ENCODE assay signal across 7 mouse cellular contexts in genomic region chr2:71453161-71453916, GRCm38 (mm10). TPM values are rescaled to one million over a fixed set of nuclear protein-coding genes. Genes with fewer than 3 reads are reported as not detected.
DNase-seq lines count a peak whose midpoint lies in the region; ATAC-seq lines count a peak whose summit lies in the region.

TSS of gene Metap1d (plus strand) at chr2:71453276.

- peak; percentile 99 for ATAC-seq in intestine, embryonic 15.5 days

- intact Hi-C loops in gastrocnemius, postnatal 36 days (cut with DNase I): no loop called here
- intact Hi-C loops in left cerebral cortex, postnatal 25 days (cut with DNase I): loop anchor here (5.0 kb wide), 1 partner anchor 81 kb away; no protein-coding TSS in a partner anchor

- H3K4me3 ChIP-seq in intestine, embryonic 15.5 days (replicated peaks): peak within 1 kb of the TSS; percentile 57
- peak within 1 kb of the TSS; percentile 77 for H3K4me3 ChIP-seq in midbrain, embryonic 10.5 days

- H3K4me2 ChIP-seq in intestine, embryonic 15.5 days (replicated peaks): peak within 1 kb of the TSS; percentile 84

- H3K36me3 ChIP-seq in intestine, embryonic 15.5 days: no peaks in the 10 kb centered on the region
- no peaks in the 10 kb centered on the region for H3K36me3 ChIP-seq in midbrain, embryonic 10.5 days

- no peak within 1 kb of the TSS for H3K27ac ChIP-seq in intestine, embryonic 15.5 days
- H3K27ac ChIP-seq in midbrain, embryonic 10.5 days (replicated peaks): peak within 1 kb of the TSS; percentile 85

- peak within 1 kb of the TSS; percentile 50 for H3K9ac ChIP-seq in intestine, embryonic 15.5 days

- no peaks in the 10 kb centered on the region for H3K27me3 ChIP-seq in intestine, embryonic 15.5 days (replicated peaks)
- H3K27me3 ChIP-seq in midbrain, embryonic 10.5 days (ENCODE audit: low read depth, poor library complexity, severe bottlenecking): peaks cover 17% of the 10 kb centered on the region

- under 1% methylated on average over 61 of the region's 61 CpGs for WGBS in intestine, embryonic 15.5 days
- under 1% methylated on average over 61 of the region's 61 CpGs for WGBS in midbrain, embryonic 10.5 days

- DNase-seq in adrenal gland, adult 2 months: peak; percentile 96
- DNase-seq in embryo, embryonic 11.5 days (ENCODE audit: low read depth, low spot score): peak; percentile 90
- peak; percentile 89 to 90 for DNase-seq in gastrocnemius, postnatal 36 days
- DNase-seq in left cerebral cortex, postnatal 25 days (ENCODE audit: low spot score in 2 of 2): peak; percentile 97 to 98
- DNase-seq in midbrain, embryonic 10.5 days (ENCODE audit: low spot score): peak; percentile 98
- DNase-seq in right cerebral cortex, postnatal 4 days: peak; percentile 93

- no peaks in the 10 kb centered on the region for H3K4me1 ChIP-seq in intestine, embryonic 15.5 days (replicated peaks)
- peaks cover 13% of the 10 kb centered on the region for H3K4me1 ChIP-seq in midbrain, embryonic 10.5 days

- no peaks in the 10 kb centered on the region for H3K9me3 ChIP-seq in intestine, embryonic 15.5 days
- H3K9me3 ChIP-seq in midbrain, embryonic 10.5 days (replicated peaks): no peaks in the 10 kb centered on the region

RNA-seq across cellular contexts. Expression of gene Metap1d, which starts in this region (rescaled TPM):
- total RNA-seq in adrenal gland, adult 2 months (2021): 10 to 100 TPM; 28.7 to 29.2 TPM
- polyA plus RNA-seq in adrenal gland, adult 2 months (2012; rRNA removed): 6.7 and 7.4 TPM in 2 replicates
- total RNA-seq in gastrocnemius, postnatal 36 days (2021): 10 to 100 TPM; 27.3 to 29.6 TPM
- 31.9 and 32.9 TPM in 2 replicates for polyA plus RNA-seq in intestine, embryonic 15.5 days (2015; fragmentation: Nextera tagmentation; extraction: Ambion mirVana)
- 10 to 100 TPM; 14.8 to 18.9 TPM for total RNA-seq in left cerebral cortex, postnatal 25 days (2021)
- 26.6 and 28.2 TPM in 2 replicates for polyA plus RNA-seq in midbrain, embryonic 10.5 days (2016; fragmentation: Nextera tagmentation; extraction: Ambion mirVana)
